Mouse (Mus musculus): ENCODE results near the gene Plekhg4.

Plekhg4 gene

DNA sequence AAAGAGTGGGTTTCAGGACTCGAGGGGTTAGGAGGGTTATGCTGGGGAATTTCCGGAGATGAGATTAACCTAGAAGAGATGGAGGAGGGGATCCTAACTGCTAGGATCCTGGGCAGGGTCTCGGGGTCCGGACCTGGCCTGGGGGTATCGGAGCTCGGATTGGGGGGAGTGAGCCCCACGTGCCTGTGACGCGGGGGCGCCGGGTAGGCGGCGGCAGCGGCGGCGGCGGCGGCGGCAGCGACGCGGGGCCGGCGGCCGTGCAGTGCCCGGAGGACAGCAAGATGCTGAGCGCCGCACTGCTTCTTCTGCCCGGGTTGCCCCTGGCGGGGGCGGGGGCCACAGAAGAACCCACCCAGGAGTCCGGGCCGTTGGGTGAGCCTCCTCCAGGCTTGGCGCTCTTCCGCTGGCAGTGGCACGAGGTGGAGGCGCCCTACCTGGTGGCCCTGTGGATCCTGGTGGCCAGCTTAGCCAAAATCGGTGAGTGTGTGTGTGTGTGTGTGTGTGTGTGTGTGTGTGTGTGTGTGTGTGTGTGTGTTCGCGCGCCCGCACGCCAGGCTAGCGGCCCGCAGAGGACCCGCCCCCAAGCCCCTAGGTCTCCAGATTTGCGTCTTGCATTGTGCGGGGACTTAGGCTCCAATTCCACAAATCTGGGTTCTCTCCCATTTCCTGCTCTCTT, 23.8 kb upstream of the Plekhg4 start:
- DNase-seq (ENCODE audit: low spot score in 2 of 2): peak in 1 of 2 experiments; percentile 34

- no peak for DNase-seq (ENCODE audit: low spot score in 2 of 2)
Observed at GRCm38 (mm10) chr8:105350186-105350585, 22.9 kb upstream of the Plekhg4 start.

DNA sequence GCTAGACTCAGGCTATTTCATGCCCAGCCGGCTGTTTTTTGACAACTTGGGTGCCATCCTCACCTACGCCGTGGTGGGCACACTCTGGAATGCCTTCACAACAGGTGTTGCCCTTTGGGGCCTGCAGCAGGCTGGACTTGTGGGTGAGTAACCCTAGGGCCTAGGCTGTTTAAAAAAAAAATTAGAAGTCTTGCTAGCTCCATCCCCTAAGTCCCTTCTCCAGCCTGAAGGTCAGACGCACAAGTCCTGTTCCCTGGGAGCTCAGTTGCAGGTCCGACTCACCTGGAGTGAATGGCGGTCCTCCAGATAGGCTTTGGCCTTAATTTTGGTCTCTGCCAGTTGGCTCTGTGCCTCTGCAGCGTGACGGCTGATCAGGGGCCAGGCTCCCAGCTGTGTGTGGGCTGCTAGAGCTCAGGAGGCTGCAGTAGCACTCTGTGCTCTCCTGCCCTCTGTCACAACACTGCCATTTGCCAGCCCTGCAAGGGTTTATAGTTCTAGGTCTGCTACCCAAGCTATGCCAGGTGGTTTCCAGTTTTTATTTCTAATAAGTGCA, 19.4 kb upstream of the Plekhg4 start:
- DNase-seq (ENCODE audit: low spot score in 2 of 2): no peak

- DNase-seq (ENCODE audit: low spot score in 2 of 2): no peak
Observed at GRCm38 (mm10) chr8:105354549-105354948, 18.5 kb upstream of the Plekhg4 start.

DNA sequence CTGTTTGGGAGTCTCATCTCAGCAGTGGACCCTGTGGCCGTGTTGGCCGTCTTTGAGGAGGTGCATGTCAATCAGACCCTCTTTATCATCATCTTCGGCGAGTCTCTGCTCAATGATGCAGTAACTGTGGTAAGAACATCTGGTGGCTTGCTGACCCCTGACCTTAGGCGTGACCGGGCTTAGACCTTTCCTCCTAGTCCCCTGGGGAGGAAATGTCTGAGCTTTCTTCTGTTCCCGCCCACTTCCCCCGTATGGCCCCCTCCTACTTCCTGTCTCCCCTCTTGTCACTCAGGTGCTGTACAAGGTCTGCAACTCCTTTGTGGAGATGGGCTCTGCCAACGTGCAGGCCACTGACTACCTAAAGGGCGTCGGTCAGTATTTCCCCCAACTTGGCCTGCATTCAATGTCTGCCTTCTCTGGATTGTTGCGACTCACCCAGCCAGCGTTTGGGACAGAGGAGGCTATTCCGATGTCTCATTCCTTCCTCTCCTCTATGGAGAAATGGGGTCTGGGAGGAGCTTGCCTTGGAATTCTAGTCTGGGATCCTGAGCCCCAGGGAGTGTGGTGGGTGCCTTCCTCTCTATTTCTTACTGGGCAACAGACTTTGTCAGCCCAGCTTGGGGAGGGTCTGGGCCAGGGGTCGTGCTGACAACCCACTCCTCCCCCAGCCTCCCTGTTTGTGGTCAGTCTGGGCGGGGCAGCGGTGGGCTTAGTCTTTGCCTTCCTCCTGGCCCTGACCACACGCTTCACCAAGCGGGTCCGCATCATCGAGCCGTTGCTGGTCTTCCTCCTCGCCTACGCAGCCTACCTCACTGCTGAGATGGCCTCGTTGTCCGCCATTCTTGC, 17.7 kb upstream of the Plekhg4 start:
- no peak for DNase-seq (ENCODE audit: low spot score in 2 of 2)

- DNase-seq (ENCODE audit: low spot score in 2 of 2): no peak
Observed at GRCm38 (mm10) chr8:105356681-105357080, 16.4 kb upstream of the Plekhg4 start.

DNA sequence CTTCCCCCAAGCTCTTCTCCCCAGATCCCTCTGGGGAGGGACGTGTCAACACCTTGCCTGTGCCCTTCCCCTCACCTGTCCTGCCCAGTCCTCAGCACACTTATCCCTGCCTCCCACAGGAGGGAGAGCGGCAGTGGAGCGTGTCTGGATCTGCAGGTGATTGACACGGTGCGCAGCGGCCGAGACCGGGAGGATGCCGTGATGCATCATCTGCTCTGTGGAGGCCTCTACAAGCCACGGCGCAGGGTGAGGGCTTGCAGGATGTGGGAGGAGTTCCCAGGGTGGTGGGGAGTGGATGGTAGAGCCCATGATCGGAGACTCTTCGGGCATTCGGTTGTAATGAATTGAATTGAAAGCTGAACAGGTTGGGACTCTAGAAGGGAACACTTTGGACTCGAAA, 13.9 kb upstream of the Plekhg4 start:
- no peak for DNase-seq (ENCODE audit: low spot score in 2 of 2)

- no peak for DNase-seq (ENCODE audit: low spot score in 2 of 2)
Observed at GRCm38 (mm10) chr8:105359646-105360045, 13.4 kb upstream of the Plekhg4 start.

DNA sequence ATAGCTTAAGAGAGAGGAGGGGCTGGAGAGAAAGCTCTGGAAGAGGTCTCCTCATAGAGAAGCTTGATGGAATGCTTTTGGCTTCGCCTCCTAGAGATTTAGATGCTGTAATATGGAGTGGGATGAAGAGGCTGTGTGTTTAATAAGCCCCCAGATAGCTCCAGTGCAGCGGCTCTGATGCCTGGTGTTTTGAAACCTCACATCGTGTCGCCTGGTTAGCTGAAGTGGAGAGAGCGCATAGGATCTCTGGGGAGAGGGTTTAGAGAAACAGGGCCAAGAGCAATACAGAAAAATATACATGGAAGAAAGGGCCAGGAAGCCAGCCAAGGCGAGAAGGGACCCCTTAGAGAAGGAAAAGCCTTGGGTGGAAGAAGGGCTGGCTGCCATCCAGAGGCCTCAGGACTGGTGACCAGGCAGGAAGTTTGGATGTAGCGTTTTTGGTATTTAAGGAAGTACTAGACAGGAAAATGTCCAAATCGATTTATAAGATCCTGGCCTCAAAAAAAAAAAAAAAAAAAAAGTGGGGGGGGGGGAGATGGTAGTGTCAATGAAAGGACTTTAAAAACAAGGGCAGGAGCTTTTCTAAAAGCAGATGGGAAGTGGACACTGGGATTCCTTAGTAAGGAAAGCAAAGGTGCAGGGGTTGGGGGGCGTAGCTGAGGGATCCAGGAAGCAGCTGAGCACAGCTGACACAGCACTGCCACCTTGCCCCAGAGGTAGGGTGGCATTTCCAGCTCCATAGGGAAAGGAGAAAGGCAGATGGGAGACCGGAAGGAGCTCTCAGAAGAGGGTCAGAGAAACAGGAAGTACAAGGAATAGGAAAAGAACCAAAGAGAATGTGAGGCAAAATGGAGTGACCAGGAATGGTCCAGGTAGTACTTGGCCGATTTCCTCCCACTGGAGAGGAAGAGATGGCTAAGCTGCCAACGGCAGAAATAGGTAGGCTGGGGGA, 11.0 kb upstream of the Plekhg4 start:
- no peak for DNase-seq (ENCODE audit: low spot score in 2 of 2)

DNA sequence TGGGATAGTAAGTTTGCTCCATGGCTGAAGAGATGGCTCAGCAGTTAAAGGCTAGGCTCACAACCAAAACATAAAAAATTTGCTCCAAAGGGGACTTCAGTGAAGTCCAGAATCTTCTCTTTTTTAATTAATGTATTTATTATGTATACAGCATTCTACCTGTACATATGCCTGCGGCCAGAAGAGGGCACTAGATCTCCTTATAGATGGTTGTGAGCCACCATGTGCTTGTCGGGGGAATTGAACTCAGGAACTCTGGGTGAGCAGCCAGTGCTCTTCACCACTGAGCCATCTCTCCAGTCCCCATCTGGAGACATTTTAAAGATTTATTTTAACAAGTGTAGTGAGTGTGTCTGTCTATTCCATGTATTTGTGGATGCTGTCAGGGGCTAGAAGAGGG, 6.0 kb upstream of the Plekhg4 start:
- no peak for DNase-seq (ENCODE audit: low spot score in 2 of 2)

GRCm38 (mm10) chr8:105372473-105372872, 601 bp upstream of the Plekhg4 start:
- no peak for DNase-seq (ENCODE audit: low spot score in 2 of 2)

- DNase-seq (ENCODE audit: low spot score in 2 of 2): no peak
Observed at GRCm38 (mm10) chr8:105374513-105374966, 1.5 kb downstream of the Plekhg4 start.

- DNase-seq (ENCODE audit: low spot score in 2 of 2): no peak
Observed at GRCm38 (mm10) chr8:105378673-105379072, 5.6 kb downstream of the Plekhg4 start.

DNA sequence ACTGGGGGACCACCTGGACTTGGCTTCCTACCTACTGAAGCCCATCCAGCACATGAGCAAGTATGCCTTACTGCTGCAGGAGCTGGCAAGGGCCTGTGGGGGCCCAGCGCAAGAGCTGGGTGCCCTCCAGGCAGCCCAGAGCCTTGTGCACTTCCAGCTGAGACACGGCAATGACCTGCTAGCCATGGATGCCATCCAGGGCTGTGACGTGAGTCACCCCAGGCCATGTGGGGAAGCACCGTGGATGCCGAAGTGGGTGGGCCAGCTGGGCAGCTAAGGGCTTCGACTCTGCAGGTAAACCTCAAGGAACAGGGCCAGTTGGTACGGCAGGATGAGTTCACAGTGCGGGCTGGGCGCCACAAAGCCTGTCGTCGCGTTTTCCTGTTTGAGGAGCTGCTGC, 7.2 kb downstream of the Plekhg4 start:
- no peak for DNase-seq (ENCODE audit: low spot score in 2 of 2)

GRCm38 (mm10) chr8:105384070-105384469, 11.0 kb downstream of the Plekhg4 start:
- DNase-seq (ENCODE audit: low spot score in 2 of 2): no peak

DNA sequence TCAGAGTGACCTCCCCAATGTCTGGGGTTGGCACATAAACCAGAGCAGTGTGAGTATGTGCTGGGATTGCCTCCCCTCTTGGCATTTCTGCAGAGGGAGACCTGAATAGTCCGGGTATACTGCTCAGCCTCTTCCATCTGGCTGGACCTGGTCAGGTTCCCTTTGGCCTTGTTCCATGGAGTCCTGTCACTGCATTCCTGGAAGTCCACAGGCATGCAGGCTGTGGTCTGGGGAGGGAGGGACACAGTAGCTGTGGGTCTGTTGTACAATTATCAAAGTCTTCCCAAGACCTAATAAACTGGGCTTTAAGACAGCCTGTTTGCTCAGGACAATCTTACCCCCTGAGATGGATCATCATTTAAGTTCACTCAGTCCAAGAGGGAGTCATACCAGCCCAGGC, 14.1 kb downstream of the Plekhg4 start:
- no peak for DNase-seq (ENCODE audit: low spot score in 2 of 2)

- no peak for DNase-seq (ENCODE audit: low spot score in 2 of 2)
Observed at GRCm38 (mm10) chr8:105389096-105389495, 16.0 kb downstream of the Plekhg4 start.

- no peak for DNase-seq (ENCODE audit: low spot score in 2 of 2)
Observed at GRCm38 (mm10) chr8:105393089-105393787, 20.2 kb downstream of the Plekhg4 start.

GRCm38 (mm10) chr8:105393915-105394314, 20.8 kb downstream of the Plekhg4 start:
- no peak for DNase-seq (ENCODE audit: low spot score in 2 of 2)

GRCm38 (mm10) chr8:105397747-105398146, 24.7 kb downstream of the Plekhg4 start:
- peak in 1 of 2 experiments; percentile 51 for DNase-seq (ENCODE audit: low spot score in 2 of 2)

- DNase-seq (ENCODE audit: low spot score in 2 of 2): no peak
Observed at GRCm38 (mm10) chr8:105400016-105400415, 26.9 kb downstream of the Plekhg4 start.
